Mouse (Mus musculus) lung, adult 2 months (tissue): Measurements from ENCODE around the gene Gipc3. TPM values are rescaled to one million over a fixed set of nuclear protein-coding genes. Genes with fewer than 3 reads are reported as not detected.
A peak's percentile ranks its signal among the peaks of the same experiment; 100 is the strongest.

Experiments used
- DNase-seq: peaks from one replicate; pipeline ENCODE4 v3.0.0; 2022
- H3K4me1 ChIP-seq: fragments of 200-500 bp; 2 replicates; pipeline ENCODE4 v1.6.1; 2011; ENCODE audit warnings: low read length; ENCODE audit not compliant: control insufficient read depth, insufficient read depth
- H3K4me3 ChIP-seq: fragments of 200-500 bp; replicated peaks from 2 replicates; pipeline ENCODE3; 2011; ENCODE audit warnings: low read depth, mild to moderate bottlenecking, control low read depth, low read length; ENCODE audit errors: extremely low read depth
- CTCF ChIP-seq: fragments of 200-500 bp; IDR thresholded peaks from 2 replicates; pipeline ENCODE4 v1.5.1; 2011; ENCODE audit warnings: mild to moderate bottlenecking, low read length, control low read depth; ENCODE audit not compliant: insufficient read depth
- POLR2A ChIP-seq: fragments of 200-500 bp; IDR thresholded peaks from 2 replicates; pipeline ENCODE4 v1.6.1; 2011; ENCODE audit warnings: low read depth, mild to moderate bottlenecking, control low read depth, low read length, borderline replicate concordance; ENCODE audit errors: extremely low read depth
- WGBS: fragments of 180-500 bp; shearing (Covaris S2); methylation state at CpG from one replicate; pipeline ENCODE4 v1.1.7; 2018; 5-methylcytosine and 5-hydroxymethylcytosine counted together
- polyA plus RNA-seq: library from polyadenylated mRNA; depleted of rRNA; stranded (reverse); fragments of >200 nt; gene quantifications from 2 replicates; pipeline ENCODE4 v1.2.3, GENCODE M21; 2012

The Gipc3 gene
- polyA plus RNA-seq, 1 experiment, result 11.2 TPM

DNA sequence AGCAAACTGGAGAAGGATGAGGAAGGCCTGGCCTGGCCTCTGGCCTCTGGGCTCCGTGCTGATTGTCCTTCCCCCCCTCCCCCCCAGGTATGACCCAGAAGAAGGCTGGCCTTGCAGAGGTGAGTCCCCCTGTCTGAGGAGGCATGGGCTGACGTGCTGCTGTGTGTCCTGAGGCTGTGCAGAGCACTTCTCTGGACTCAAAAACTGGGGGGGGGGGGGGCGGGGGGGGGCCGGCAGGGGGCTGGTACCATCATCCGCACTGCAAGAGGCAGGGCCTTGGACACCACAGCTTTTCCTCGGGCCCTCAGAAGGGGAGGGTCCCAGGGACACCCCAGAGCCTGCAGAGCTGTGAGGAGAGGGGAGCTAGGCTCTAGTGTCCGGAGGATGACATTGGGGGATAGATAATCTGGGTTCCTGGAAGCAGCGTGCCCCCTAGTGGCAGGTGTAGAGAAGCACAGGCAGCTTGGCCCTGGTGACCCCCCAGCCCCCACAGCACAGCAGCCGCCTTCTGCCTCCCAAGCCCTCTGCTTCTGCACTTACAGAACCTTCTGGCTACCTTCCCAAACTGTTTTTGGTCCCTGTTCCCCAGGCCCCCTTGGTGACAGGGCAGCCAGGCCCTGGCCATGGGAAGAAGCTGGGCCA, 38.3 kb downstream of the Gipc3 start:
- WGBS, result 23% methylated on average over 9 of the region's 9 CpGs
- TF ChIP-seq CTCF, result peak; percentile 94
- TF ChIP-seq POLR2A, result no peak
- DNase-seq, result peak; percentile 62
- Histone ChIP-seq H3K4me1 (peaks cover 32% of the 10 kb centered on the region), H3K4me3 (no peak overlapping the region)

DNA sequence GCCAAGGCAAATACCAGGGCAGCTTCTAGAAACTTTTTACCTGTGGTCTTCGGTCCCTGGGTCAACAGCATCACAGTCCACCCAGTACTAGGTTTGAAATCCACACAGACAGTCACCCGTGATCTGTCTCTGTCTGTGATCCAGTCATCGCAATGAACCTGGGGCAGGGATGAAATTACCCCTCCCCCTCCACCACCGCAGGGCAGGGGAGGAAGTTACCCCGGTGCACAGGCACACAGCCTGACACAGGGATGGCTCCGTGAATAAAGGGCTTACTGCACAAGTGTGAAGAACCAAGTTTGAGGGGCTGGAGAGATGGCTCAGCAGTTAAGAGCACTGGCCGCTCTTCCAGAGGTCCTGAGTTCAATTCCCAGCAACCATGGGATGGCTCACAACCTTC, 39.3 kb downstream of the Gipc3 start:
- TF ChIP-seq CTCF (no peak), POLR2A (no peak)
- Histone ChIP-seq H3K4me3 (no peak overlapping the region), H3K4me1 (peaks cover 38% of the 10 kb centered on the region)
- DNase-seq, result no peak
- WGBS, result 48% methylated on average over 7 of the region's 7 CpGs

DNA sequence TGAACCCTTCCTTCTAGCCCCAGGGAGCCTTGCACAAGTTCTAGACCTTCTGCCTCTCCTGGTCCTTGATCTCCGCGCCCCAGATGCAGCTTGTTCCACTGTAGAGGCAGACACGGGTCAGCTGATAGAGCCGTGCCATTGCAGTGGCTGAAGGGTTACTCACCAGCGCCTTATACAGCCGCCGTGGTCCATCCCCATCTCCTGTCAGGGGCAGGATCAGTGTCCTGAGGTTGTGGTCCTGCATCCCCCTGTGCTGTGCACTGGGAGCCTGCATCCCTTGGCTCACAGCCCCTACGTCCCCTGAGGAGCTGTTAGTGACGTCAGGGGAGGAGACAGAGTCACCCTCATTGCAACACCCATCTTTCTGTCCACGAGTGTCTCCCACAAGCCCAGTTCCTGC, 39.8 kb downstream of the Gipc3 start:
- no peak for TF ChIP-seq CTCF
- TF ChIP-seq POLR2A, result no peak
- Histone ChIP-seq H3K4me1 (peaks cover 41% of the 10 kb centered on the region), H3K4me3 (no peak overlapping the region)
- DNase-seq, result no peak
- 33% methylated on average over 10 of the region's 10 CpGs for WGBS

DNA sequence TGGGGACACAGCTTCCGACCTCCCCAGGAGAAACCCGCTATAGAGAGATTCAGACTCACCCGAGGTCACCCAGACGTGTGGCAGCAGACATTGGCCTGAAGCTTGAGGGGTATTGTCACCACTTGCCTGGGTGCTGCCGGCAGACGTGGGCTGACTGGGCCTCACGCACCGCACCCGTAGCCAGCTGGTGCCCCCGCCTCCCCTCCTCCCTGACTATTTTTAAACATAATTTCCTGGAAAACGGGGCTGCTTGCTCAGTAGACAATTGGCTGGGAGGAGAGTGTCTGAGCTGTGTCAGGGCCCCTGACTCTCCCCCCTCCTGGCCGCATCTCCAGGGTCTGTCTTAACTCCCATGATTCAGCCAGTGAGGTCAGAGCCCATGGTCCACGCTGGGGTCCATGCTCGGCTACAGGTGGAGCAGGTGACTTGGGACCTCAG, 40.3 kb downstream of the Gipc3 start:
- 17% methylated on average over 14 of the region's 14 CpGs for WGBS

DNA sequence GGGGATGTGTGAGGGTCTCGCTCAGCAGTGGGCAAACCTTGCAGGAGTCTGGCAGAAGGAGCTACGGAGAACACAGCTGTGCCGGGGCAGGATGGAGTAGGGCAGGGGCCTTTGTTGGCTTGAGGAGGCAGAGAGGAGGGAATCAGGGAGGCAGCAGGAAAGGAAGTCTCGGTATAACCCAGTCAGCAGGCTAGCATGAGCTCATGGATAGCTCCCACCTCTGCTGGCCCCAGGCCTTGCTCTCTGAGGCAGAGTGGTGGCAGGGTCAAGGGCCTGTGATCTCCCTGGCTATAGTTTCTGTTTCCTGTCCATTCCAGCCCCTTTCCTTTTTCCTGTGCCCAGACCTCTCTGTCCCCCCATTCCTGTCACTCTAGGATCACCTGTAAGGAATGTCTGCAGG, 40.8 kb downstream of the Gipc3 start:
- DNase-seq, result no peak
- no peak for TF ChIP-seq POLR2A
- no peak for TF ChIP-seq CTCF
- WGBS, result 31% methylated on average over 4 of the region's 4 CpGs
- H3K4me1 ChIP-seq, result peaks cover 48% of the 10 kb centered on the region
- no peak overlapping the region for H3K4me3 ChIP-seq

More for the DNA sequence above, 40.3 kb downstream of the Gipc3 start:
- TF ChIP-seq POLR2A (no peak), CTCF (no peak)
- H3K4me3 ChIP-seq, result no peak overlapping the region
- peaks cover 43% of the 10 kb centered on the region for H3K4me1 ChIP-seq
- DNase-seq, result no peak

DNA sequence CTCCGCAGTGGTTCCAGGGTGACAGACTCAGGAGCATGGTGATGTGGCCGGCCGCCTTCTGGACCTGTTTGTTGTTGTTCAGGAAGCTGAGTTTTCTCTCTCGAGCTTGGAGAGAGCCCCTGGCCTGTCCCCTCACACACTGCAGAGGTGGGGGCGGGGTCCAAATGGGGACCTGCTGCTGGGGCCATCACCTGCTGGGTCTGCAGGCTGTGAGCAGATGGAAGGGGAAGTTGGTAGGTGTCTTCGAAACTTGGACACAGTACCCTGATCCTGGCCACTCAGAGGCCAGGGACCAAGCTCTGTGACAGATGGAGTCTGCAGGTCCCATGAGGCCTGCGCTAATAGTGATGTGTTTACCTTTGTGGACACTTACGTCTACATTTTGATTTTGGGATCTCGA, 41.7 kb downstream of the Gipc3 start:
- H3K4me3 ChIP-seq, result no peak overlapping the region
- TF ChIP-seq POLR2A, result no peak
- TF ChIP-seq CTCF, result no peak
- no peak for DNase-seq
- 70% methylated on average over 9 of the region's 9 CpGs for WGBS
- H3K4me1 ChIP-seq, result peaks cover 50% of the 10 kb centered on the region

DNA sequence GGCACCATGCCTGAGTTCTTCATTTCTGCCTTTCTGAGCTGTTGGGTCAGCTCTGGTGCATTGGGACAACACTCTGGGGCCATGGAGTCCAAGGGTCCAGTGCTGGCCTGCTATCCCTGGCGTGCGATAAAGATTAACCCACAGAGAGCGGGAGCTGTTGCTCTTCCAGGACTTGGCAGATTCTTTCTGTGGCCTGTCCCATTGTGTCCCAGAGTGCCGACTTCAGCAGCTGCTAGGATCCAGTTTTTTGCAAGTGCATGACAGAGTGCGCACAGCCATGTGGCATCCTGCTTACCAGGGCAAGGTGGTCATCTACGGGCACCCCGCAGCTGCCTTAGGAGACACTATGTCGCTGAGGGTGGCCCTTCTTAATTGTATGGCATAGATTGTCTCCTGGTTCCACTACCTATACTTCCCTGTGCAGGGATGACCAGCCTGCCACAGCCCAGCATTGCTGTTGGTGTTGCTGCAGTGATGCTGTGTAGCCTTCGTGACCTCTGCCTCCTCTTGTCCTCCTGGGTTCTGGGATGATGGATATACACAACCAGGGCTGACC, 42.6 kb downstream of the Gipc3 start:
- no peak overlapping the region for H3K4me3 ChIP-seq
- peaks cover 50% of the 10 kb centered on the region for H3K4me1 ChIP-seq
- TF ChIP-seq CTCF (no peak), POLR2A (no peak)
- 80% methylated on average over 9 of the region's 9 CpGs for WGBS
- DNase-seq, result no peak

DNA sequence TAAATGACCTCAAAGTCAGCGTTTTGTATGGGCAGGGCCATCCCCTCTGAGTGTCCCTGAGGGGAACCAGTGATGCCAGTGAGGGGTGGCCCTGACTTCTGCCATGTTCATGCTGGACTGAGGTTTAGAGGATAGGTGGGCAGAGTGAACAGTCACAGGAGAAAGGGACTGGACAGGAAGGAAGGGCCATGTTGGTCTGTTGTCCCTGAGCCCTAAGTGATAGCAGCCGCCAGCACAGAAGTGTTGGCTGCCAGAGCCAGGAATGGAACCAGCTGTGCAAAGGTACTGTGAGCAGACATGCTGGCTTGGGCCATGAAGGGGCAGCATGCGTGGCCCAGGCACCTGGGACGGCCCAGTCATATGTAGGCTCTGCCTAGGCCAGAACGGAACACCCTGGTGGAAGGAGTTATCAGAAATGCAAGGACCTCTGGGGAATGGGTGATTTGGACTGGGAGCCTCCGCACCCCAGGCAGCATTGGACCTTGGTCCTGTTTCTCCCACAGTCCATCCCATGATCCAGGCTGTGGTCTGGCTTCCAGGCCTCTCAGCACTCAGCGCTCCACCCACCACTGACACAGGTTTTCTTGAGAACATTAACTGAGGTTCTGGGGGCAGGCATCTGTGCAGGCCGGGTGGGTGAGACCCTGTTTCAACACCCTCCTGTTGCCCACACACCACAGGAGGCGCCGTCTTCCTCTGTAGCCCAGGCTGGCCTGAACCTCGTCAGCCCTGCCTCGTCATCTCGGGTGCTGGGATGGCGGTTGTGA, 43.3 kb downstream of the Gipc3 start:
- TF ChIP-seq POLR2A, result no peak
- TF ChIP-seq CTCF, result no peak
- WGBS, result 75% methylated on average over 14 of the region's 14 CpGs
- DNase-seq, result no peak
- Histone ChIP-seq H3K4me3 (no peak overlapping the region), H3K4me1 (peaks cover 52% of the 10 kb centered on the region)

DNA sequence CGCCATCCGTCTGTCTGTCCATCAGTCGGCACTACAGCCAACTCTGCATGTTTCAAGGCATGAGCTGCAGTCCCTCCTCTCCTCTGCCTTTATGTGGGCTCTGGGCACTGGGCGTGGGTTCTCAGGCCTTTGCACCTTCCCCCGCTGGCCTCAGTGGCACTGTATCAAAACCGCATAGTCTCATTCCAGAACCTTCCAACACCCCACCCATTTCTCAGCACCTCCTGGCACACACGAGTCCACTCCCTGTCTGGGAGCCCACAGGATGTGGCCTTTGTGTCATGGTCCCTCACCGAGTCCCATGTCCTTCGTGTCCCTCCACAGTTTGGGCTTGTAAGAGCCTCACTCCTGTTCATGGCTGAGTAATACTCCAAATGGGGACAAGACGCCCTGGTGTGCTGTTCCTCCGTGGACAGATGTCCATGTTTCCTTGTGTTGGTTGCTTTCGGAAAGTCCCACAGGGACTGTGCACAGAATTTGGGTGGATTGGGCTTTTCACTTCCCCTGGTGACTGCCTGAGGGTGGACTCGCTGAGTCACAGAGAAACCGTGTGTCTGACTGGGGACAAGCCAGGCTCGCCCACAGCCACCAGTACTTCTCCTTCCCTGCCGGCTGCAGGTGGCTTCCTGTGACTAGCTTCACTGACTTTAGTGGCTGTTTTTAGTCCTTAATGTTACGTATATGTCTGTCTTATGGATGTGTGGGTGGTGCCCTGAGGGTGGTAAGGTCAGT, 44.5 kb downstream of the Gipc3 start:
- Histone ChIP-seq H3K4me1 (peaks cover 51% of the 10 kb centered on the region), H3K4me3 (peak overlapping the region; percentile 9)
- WGBS, result 65% methylated on average over 17 of the region's 17 CpGs
- TF ChIP-seq POLR2A, result no peak
- no peak for TF ChIP-seq CTCF
- no peak for DNase-seq

DNA sequence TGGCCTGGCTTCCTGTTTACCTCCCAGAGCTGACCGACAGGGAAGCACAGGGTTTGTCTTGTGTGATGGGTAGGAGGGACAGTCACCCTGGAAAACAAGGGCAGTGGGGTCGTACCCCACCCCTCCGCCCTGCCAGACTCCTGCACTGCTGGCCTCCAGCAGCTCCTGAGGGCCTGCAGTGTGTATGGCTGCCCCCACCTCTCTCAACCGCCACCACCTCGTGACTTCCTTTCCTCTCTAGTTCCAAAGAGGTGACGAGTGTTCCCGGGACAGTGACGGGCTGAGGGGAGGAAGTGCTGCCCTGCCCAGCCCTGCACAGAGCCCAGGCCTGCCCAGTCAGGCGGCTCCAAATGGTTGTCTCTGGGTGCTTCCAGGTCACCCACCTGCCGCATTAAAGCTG, 45.2 kb downstream of the Gipc3 start:
- TF ChIP-seq CTCF, result no peak
- TF ChIP-seq POLR2A, result peak; percentile 64; the same call in 1 of the 2 replicates
- peaks cover 46% of the 10 kb centered on the region for H3K4me1 ChIP-seq
- peak overlapping the region; percentile 17 for H3K4me3 ChIP-seq
- DNase-seq, result no peak
- WGBS, result 22% methylated on average over 8 of the region's 10 CpGs
